Mouse (Mus musculus) forebrain, postnatal 0 days (tissue): ENCODE data around the gene Fam168b. TPM values are rescaled to one million over a fixed set of nuclear protein-coding genes. Genes with fewer than 3 reads are reported as not detected.

Source experiments
- ATAC-seq: fragments of 200-750 bp; cut with Nextera tagmentation; 2 replicates; pipeline ENCODE4 v1.8.0; 2017; ENCODE audit warnings: mild to moderate bottlenecking, moderate library complexity
- DNase-seq: peaks from one replicate; pipeline ENCODE4 v3.0.0-alpha.2; 2015
- H3K27ac ChIP-seq: fragments of 300-500 bp; sonication (generic); 2 replicates; pipeline ENCODE4 v1.5.1; 2014; ENCODE audit warnings: low read depth, mild to moderate bottlenecking, antibody characterized with exemption, low read length, moderate library complexity, mixed read lengths
- H3K27me3 ChIP-seq: fragments of 300-500 bp; sonication (generic); 2 replicates; pipeline ENCODE4 v1.6.1; 2014; ENCODE audit warnings: mild to moderate bottlenecking, low read length, mixed read lengths; ENCODE audit not compliant: insufficient read depth
- H3K36me3 ChIP-seq: fragments of 300-500 bp; sonication (generic); 2 replicates; pipeline ENCODE4 v1.6.1; 2014; ENCODE audit warnings: mild to moderate bottlenecking, moderate library complexity; ENCODE audit not compliant: insufficient read depth
- H3K4me1 ChIP-seq: fragments of 300-500 bp; sonication (generic); 2 replicates; pipeline ENCODE4 v1.6.1; 2014; ENCODE audit warnings: antibody characterized with exemption; ENCODE audit not compliant: insufficient read depth
- H3K4me2 ChIP-seq: fragments of 300-500 bp; sonication (generic); 2 replicates; pipeline ENCODE4 v1.6.1; 2014; ENCODE audit warnings: low read depth, mild to moderate bottlenecking, moderate library complexity
- H3K4me3 ChIP-seq: fragments of 300-500 bp; sonication (generic); 2 replicates; pipeline ENCODE4 v1.5.1; 2014; ENCODE audit warnings: low read depth, low read length, mixed read lengths
- H3K9ac ChIP-seq: fragments of 300-500 bp; sonication (generic); 2 replicates; pipeline ENCODE4 v1.6.1; 2014; ENCODE audit warnings: mild to moderate bottlenecking
- H3K9me3 ChIP-seq: fragments of 300-500 bp; sonication (generic); 2 replicates; pipeline ENCODE4 v1.6.1; 2016; ENCODE audit warnings: low read length
- CTCF ChIP-seq: sonication (generic); IDR thresholded peaks from 2 replicates; pipeline ENCODE4 v1.5.1; 2016; ENCODE audit warnings: antibody characterized with exemption, control low read depth, low read depth
- WGBS: fragments of 180-500 bp; shearing (Covaris S2); extraction: QIAGEN DNeasy Blood & Tissue Kit; methylation state at CpG from one replicate; pipeline ENCODE4 v1.1.7; 2014; 5-methylcytosine and 5-hydroxymethylcytosine counted together
- polyA plus RNA-seq: library from polyadenylated mRNA; unstranded; fragments of >200 nt; fragmentation: Nextera tagmentation; extraction: Ambion mirVana; gene quantifications from 2 replicates; pipeline ENCODE4 v1.2.1, GENCODE M21; 2015
- total RNA-seq: library from RNA; depleted of rRNA; stranded (reverse); fragments of >200 nt; gene quantifications from 2 replicates; pipeline ENCODE4 v1.2.3, GENCODE M21; 2014

The Fam168b gene
- total and polyA plus RNA-seq, 2 experiments from 2014 or later: 100 to 334 TPM

DNA sequence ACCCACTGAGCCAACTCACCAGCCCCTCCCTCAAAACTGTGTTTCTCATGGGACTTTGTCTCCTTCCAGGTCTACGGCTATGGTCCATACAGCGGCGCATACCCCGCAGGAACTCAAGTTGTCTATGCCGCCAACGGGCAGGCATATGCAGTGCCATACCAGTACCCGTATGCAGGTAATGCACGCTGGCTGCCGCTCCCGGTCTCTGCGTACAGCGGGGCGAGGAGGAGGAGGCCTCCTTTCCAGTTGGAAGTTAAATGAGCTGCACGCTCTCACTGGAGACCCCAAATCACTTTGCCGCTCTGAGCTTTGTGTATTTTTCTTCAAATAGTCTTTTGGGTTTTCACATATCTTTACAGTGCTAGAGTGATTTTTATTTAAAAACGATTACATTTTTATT is 26.4 kb upstream of the Fam168b start:
- ATAC-seq: no peak
- Histone ChIP-seq H3K4me3 (no peak overlapping the region), H3K4me2 (no peak overlapping the region), H3K4me1 (no peaks in the 10 kb centered on the region), H3K36me3 (peaks cover 79% of the 10 kb centered on the region), H3K9me3 (no peaks in the 10 kb centered on the region), H3K27me3 (no peaks in the 10 kb centered on the region), H3K27ac (no peak overlapping the region), H3K9ac (no peak overlapping the region)
- WGBS: 98% methylated on average over 16 of the region's 16 CpGs
- DNase-seq: no peak
- no peak for TF ChIP-seq CTCF

DNA sequence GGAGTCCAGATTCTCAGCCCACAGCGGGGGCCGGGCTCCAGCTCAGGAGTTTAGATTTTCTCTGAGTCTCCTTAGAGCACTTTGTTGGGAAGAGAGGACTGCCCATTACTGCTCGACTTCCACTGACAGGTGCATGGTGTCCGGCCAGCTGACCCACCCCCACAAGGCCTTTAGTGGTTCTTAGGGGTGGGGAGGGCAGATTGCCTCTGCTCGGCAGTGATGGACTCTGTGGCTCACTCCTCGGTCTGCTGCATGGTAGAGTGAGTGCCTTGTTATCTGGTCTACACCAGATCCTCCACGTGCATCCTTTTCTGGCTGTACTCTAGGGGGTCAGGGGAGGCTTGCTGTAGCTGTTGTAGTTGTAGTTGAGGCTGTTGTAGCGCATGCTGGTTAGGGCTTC is 25.5 kb upstream of the Fam168b start:
- Histone ChIP-seq H3K9ac (no peak overlapping the region), H3K27me3 (no peaks in the 10 kb centered on the region), H3K9me3 (no peaks in the 10 kb centered on the region), H3K4me2 (no peak overlapping the region), H3K4me3 (no peak overlapping the region), H3K36me3 (peaks cover 80% of the 10 kb centered on the region), H3K27ac (no peak overlapping the region), H3K4me1 (no peaks in the 10 kb centered on the region)
- ATAC-seq (no peak), DNase-seq (no peak)
- no peak for TF ChIP-seq CTCF
- WGBS: 91% methylated on average over 8 of the region's 8 CpGs

DNA sequence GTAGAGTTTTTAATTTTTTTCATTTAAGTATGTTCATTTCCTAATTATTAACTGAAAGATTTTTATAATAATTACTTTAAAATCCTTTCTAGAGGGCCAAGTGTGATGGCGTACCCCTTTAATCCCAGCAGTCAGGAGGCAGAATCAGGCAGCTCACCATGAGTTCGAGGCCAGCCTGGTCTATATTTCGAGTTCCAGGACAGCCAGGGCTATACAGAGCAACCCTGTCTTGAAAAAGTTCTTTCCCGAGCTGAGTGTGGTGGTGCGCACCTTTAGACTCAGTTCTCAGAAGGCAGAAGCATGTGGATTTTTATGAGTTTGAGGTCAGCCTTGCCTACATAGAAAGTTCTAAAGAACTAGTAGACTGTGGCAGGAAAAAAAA is 24.7 kb upstream of the Fam168b start:
- no peaks in the 10 kb centered on the region for H3K9me3 ChIP-seq
- DNase-seq (no peak), ATAC-seq (no peak; the same call in 1 of the 2 replicates)
- no peaks in the 10 kb centered on the region for H3K4me1 ChIP-seq
- H3K36me3 ChIP-seq: peaks cover 80% of the 10 kb centered on the region
- no peak overlapping the region for H3K27ac ChIP-seq
- H3K9ac ChIP-seq: no peak overlapping the region
- H3K4me3 ChIP-seq: no peak overlapping the region
- WGBS: 94% methylated on average over 5 of the region's 5 CpGs
- no peak for TF ChIP-seq CTCF
- no peak overlapping the region for H3K4me2 ChIP-seq
- H3K27me3 ChIP-seq: no peaks in the 10 kb centered on the region

DNA sequence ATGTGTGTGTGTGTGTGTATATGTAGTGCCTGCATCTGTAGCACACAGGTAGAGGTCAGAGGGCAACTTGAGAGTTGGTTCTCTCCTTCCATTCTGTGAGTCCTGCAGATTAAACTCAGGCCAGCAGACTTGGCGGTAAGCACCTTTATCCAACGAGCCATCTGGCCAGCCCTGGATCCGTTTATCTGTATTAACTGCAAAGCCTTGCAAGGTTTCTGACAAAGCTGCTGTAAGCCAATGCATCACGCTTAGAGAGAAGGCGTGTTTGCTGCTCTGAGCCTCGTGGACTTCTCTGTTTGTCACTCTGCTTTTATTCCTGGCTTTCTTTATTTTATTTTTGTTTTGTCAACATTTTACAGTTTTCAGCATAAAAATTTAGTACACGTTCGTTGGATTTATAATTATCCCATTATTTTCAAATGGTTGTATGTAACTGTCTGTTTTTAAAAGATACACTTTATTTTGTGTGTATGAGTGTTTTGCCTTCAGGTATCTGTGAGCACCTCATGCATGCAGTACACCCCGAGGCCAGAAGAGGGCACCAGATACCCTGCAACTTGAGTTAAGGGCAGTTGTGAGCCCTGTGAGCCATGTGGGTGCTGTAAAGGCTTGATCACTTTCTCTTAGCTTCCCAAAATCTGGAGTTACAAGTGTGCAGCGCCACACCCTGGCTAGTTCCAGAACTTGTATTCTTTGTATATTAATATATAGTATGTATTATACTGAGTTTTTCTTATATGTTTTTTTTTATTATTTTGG is 24.1 kb upstream of the Fam168b start:
- Histone ChIP-seq H3K9me3 (no peaks in the 10 kb centered on the region), H3K4me1 (no peaks in the 10 kb centered on the region), H3K4me2 (no peak overlapping the region), H3K36me3 (peaks cover 78% of the 10 kb centered on the region), H3K9ac (no peak overlapping the region), H3K4me3 (no peak overlapping the region), H3K27ac (no peak overlapping the region), H3K27me3 (no peaks in the 10 kb centered on the region)
- ATAC-seq: peak; percentile 94
- WGBS: 49% methylated on average over 10 of the region's 10 CpGs
- peak; percentile 90 for TF ChIP-seq CTCF
- DNase-seq: peak; percentile 88

DNA sequence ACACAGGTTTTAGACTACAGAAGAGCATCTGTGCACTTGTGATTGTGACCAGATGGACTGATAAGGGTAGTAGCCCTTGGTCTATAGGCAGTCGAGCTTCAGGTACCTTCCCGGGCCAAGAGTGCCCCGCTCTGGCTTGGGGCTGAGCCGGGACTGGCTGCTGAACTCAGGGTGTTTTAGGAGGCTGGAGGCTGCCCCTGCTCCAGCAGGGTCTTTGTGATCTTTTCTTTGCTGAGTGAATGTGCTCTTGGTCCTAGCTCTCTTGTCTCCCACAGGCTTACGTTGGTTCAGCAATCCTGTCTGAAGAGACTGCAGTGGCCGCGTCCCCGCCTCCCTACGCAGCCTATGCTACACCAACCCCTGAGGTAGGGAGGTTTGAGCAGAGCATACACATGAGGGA is 23.0 kb upstream of the Fam168b start:
- Histone ChIP-seq H3K36me3 (peaks cover 70% of the 10 kb centered on the region), H3K4me2 (no peak overlapping the region)

DNA sequence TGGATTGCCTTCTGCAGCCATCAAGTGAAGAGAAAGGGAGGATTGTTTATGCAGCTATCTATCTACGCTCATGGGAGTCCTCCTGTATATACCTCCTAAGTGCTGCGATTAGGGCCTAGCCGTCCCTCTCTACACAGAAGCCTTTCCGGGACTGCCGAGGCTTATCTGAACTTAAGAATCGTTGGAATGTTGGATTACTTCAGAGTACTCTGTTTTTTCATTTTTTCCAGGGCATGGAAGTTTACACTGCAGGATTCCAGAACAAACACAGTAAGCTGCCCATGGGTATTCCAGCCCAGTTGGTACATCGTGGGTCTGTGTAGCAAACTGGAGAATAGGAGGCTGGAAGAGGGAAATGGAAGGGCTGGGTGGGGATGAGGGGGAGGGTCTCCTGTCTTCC is 21.4 kb upstream of the Fam168b start:
- ATAC-seq (no peak), DNase-seq (no peak)
- Histone ChIP-seq H3K4me3 (no peak overlapping the region), H3K27me3 (no peaks in the 10 kb centered on the region), H3K4me2 (no peak overlapping the region), H3K4me1 (no peaks in the 10 kb centered on the region), H3K9ac (no peak overlapping the region), H3K9me3 (no peaks in the 10 kb centered on the region), H3K27ac (no peak overlapping the region), H3K36me3 (peaks cover 56% of the 10 kb centered on the region)
- TF ChIP-seq CTCF: no peak
- WGBS: 90% methylated on average over 7 of the region's 7 CpGs

More for the DNA sequence above, 23.0 kb upstream of the Fam168b start:
- H3K4me3 ChIP-seq: no peak overlapping the region
- no peaks in the 10 kb centered on the region for H3K4me1 ChIP-seq
- ATAC-seq: no peak
- WGBS: 84% methylated on average over 9 of the region's 9 CpGs
- H3K27ac ChIP-seq: no peak overlapping the region
- no peak overlapping the region for H3K9ac ChIP-seq
- H3K9me3 ChIP-seq: no peaks in the 10 kb centered on the region
- no peaks in the 10 kb centered on the region for H3K27me3 ChIP-seq
- no peak for DNase-seq
- no peak for TF ChIP-seq CTCF

DNA sequence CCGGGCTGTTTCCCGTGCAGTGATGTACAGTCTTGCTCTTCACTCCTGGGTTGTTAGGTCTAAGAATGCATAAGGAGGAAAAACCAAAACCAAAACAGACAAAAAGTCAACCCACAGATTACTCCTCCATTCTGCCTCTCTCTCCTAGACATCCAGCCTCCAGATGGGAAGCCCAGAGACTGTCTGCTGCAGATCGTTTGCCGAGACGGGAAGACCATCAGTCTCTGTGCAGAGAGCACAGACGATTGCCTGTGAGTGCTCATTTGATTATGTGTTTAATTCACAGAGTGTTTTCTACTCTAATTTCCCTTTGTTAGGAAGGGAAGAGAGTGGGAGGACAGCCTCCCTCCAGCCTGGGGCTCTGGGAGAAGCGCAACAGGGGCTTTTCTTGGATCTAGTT is 20.5 kb upstream of the Fam168b start:
- no peak overlapping the region for H3K4me2 ChIP-seq
- no peak overlapping the region for H3K4me3 ChIP-seq
- H3K27me3 ChIP-seq: no peaks in the 10 kb centered on the region
- DNase-seq (no peak), ATAC-seq (no peak)
- no peak overlapping the region for H3K9ac ChIP-seq
- H3K27ac ChIP-seq: no peak overlapping the region
- peaks cover 47% of the 10 kb centered on the region for H3K36me3 ChIP-seq
- no peaks in the 10 kb centered on the region for H3K4me1 ChIP-seq
- no peak for TF ChIP-seq CTCF
- 78% methylated on average over 7 of the region's 7 CpGs for WGBS
- H3K9me3 ChIP-seq: no peaks in the 10 kb centered on the region
